Mouse (Mus musculus): ENCODE results near the gene Golgb1. TPM values are rescaled to one million over a fixed set of nuclear protein-coding genes. Genes with fewer than 3 reads are reported as not detected.

Golgb1 gene
- polyA plus RNA-seq, 1 experiment from 2014 or later: 76.7 TPM

- Histone ChIP-seq H3K9me3 (replicated peaks) (no peaks in the 10 kb centered on the region), H3K27ac (replicated peaks) (no peak overlapping the region), H3K27me3 (ENCODE audit: low read depth, poor library complexity, severe bottlenecking) (no peaks in the 10 kb centered on the region), H3K4me1 (no peaks in the 10 kb centered on the region), H3K36me3 (no peaks in the 10 kb centered on the region), H3K4me3 (no peak overlapping the region)
- no peak for DNase-seq (ENCODE audit: low spot score)
- 95% methylated on average over 2 of the region's 2 CpGs for whole genome bisulfite sequencing
Measured at GRCm38 (mm10) chr16:36979127-36979526, 104.2 kb downstream of the Golgb1 start.

Other genes starting within 250 kb of the Golgb1 start
- 0.42 and 1.2 TPM in 2 replicates for gene Cd86, start 209.1 kb upstream of the Golgb1 start, polyA plus RNA-seq (2016; fragmentation: Nextera tagmentation; extraction: Ambion mirVana)
- 0.11 and 0.15 TPM in 2 replicates for gene Ildr1, start 181.2 kb upstream of the Golgb1 start, polyA plus RNA-seq (2016; fragmentation: Nextera tagmentation; extraction: Ambion mirVana)
- 1.1 and 1.3 TPM in 2 replicates for gene Slc15a2, start 90.2 kb upstream of the Golgb1 start, polyA plus RNA-seq (2016; fragmentation: Nextera tagmentation; extraction: Ambion mirVana)
- 68.4 and 69.4 TPM in 2 replicates for gene Iqcb1, start 46.8 kb upstream of the Golgb1 start, polyA plus RNA-seq (2016; fragmentation: Nextera tagmentation; extraction: Ambion mirVana)
- 1.2 and 1.7 TPM in 2 replicates for gene Eaf2, start 137 bp upstream of the Golgb1 start, polyA plus RNA-seq (2016; fragmentation: Nextera tagmentation; extraction: Ambion mirVana)
- gene Hcls1, start 59.8 kb downstream of the Golgb1 start, polyA plus RNA-seq (2016; fragmentation: Nextera tagmentation; extraction: Ambion mirVana): 2.5 and 2.7 TPM in 2 replicates
- 0.02 TPM in 1 of 2 replicates, not detected in the other for gene Fbxo40, start 115.3 kb downstream of the Golgb1 start, polyA plus RNA-seq (2016; fragmentation: Nextera tagmentation; extraction: Ambion mirVana)
- 11.9 and 12.5 TPM in 2 replicates for gene Polq, start 136.6 kb downstream of the Golgb1 start, polyA plus RNA-seq (2016; fragmentation: Nextera tagmentation; extraction: Ambion mirVana)

Data from midbrain, embryonic 10.5 days (tissue).